Mouse (Mus musculus) stomach, embryonic 14.5 days (tissue): ENCODE measurements around the gene St6galnac3. TPM values are rescaled to one million over a fixed set of nuclear protein-coding genes. Genes with fewer than 3 reads are reported as not detected.
A peak's percentile ranks its signal among the peaks of the same experiment; 100 is the strongest.

Experiments used
- ATAC-seq: fragments of 200-750 bp; cut with Nextera tagmentation; 2 replicates; pipeline ENCODE4 v1.8.0; 2017; ENCODE audit warnings: low read depth, moderate TSS enrichment; ENCODE audit not compliant: insufficient number of reproducible peaks, insufficient read depth, low FRiP score
- H3K27ac ChIP-seq: fragments of 300-500 bp; sonication (generic); 2 replicates; pipeline ENCODE4 v1.5.1; 2014; ENCODE audit warnings: mild to moderate bottlenecking, low read length, moderate library complexity, mixed read lengths
- H3K27me3 ChIP-seq: fragments of 300-500 bp; sonication (generic); 2 replicates; pipeline ENCODE4 v1.6.1; 2014; ENCODE audit warnings: low read length, control low read depth, mixed read lengths; ENCODE audit not compliant: control insufficient read depth, insufficient read depth
- H3K36me3 ChIP-seq: fragments of 300-500 bp; sonication (generic); 2 replicates; pipeline ENCODE4 v1.6.1; 2014; ENCODE audit warnings: mild to moderate bottlenecking, control low read depth, low read length, moderate library complexity, mixed read lengths; ENCODE audit not compliant: control insufficient read depth, insufficient read depth
- H3K4me1 ChIP-seq: fragments of 300-500 bp; sonication (generic); 2 replicates; pipeline ENCODE4 v1.6.1; 2014; ENCODE audit warnings: low read length, control low read depth, mixed read lengths; ENCODE audit not compliant: control insufficient read depth, insufficient read depth
- H3K4me2 ChIP-seq: fragments of 300-500 bp; sonication (generic); replicated peaks from 2 replicates; pipeline ENCODE4 v1.6.1; 2014; ENCODE audit warnings: low read depth, low read length, control low read depth
- H3K4me3 ChIP-seq: fragments of 300-500 bp; sonication (generic); 2 replicates; pipeline ENCODE4 v1.5.1; 2014; ENCODE audit warnings: low read depth, low read length, control low read depth
- H3K9ac ChIP-seq: fragments of 300-500 bp; sonication (generic); replicated peaks from 2 replicates; pipeline ENCODE4 v1.6.1; 2014; ENCODE audit warnings: low read depth, mild to moderate bottlenecking, control low read depth, low read length, moderate library complexity, mixed read lengths
- H3K9me3 ChIP-seq: fragments of 300-500 bp; sonication (generic); 2 replicates; pipeline ENCODE4 v1.6.1; 2016; ENCODE audit warnings: low read depth, low read length, control low read depth; ENCODE audit not compliant: control insufficient read depth
- WGBS: fragments of 180-500 bp; shearing (Covaris S2); extraction: QIAGEN DNeasy Blood & Tissue Kit; methylation state at CpG from one replicate; pipeline ENCODE4 v1.1.7; 2014; 5-methylcytosine and 5-hydroxymethylcytosine counted together
- polyA plus RNA-seq: library from polyadenylated mRNA; unstranded; fragments of >200 nt; fragmentation: Nextera tagmentation; extraction: Ambion mirVana; gene quantifications from 2 replicates; pipeline ENCODE4 v1.2.1, GENCODE M21; 2014

The St6galnac3 gene
- polyA plus RNA-seq, 1 experiment from 2014 or later, result 51.6 TPM

- Histone ChIP-seq H3K9me3 (no peaks in the 10 kb centered on the region), H3K27ac (0 out of 2 replicates have a peak overlapping the region, but pooled peaks have one; percentile 58), H3K9ac (no peak overlapping the region), H3K4me1 (peaks cover 15% of the 10 kb centered on the region; the same call in 1 of the 2 replicates), H3K4me2 (no peak overlapping the region), H3K4me3 (no peak overlapping the region), H3K36me3 (no peaks in the 10 kb centered on the region), H3K27me3 (no peaks in the 10 kb centered on the region)
- WGBS, result 55% methylated on average over 8 of the region's 8 CpGs
- peak; percentile 81; the same call in 1 of the 2 replicates for ATAC-seq
Observed at GRCm38 (mm10) chr3:153739351-153739750, 14.4 kb upstream of the St6galnac3 start.

DNA sequence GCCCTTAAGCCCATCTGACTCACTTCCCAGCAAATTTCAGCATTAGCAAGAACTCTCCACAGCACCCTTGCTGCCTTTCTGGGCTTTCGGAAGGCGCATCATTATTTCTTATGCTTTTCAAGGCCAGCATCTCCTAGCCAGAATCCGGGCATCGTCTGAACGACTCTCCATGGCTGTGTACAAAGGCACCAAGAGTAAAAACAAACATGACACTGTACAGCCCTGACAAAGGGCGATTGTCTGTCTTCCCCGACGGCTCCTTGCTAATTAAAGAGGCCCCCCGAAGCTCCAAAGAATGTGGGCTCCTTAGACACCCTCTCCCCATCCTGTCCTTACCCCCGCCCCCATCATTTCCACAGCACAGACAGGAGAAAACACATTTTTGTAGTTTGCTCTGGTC is 13.4 kb upstream of the St6galnac3 start:
- Histone ChIP-seq H3K36me3 (no peaks in the 10 kb centered on the region), H3K4me3 (no peak overlapping the region), H3K9ac (no peak overlapping the region), H3K27ac (peak overlapping the region; percentile 58), H3K4me2 (no peak overlapping the region), H3K9me3 (no peaks in the 10 kb centered on the region), H3K27me3 (no peaks in the 10 kb centered on the region), H3K4me1 (peaks cover 15% of the 10 kb centered on the region; the same call in 1 of the 2 replicates)
- ATAC-seq, result no peak
- 48% methylated on average over 10 of the region's 10 CpGs for WGBS

DNA sequence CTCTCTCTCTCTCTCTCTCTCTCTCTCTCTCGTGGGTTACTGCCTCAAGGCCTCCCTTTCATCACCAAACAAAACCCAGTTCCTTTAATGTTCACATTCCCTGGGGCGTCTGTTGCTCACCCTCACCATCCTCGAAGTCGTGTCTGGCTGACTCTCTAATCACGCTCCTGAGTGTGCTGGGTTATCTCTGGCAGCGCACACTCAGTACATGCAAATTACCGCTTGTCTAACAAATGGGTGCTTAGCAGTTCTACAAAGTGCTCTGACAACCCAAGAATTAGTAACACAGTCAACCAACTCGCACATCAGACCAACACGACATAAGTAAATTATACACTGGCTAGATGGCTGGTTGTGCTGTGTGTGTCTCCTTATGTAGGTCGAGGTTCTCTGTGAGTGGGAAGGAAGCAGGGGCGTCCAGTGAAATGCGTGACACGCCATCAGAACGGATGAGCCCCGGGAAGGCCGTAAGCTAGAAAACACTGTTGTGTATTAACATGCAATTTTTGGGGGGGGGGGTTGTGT is 11.8 kb upstream of the St6galnac3 start:
- no peaks in the 10 kb centered on the region for H3K36me3 ChIP-seq
- H3K4me2 ChIP-seq, result no peak overlapping the region
- H3K27ac ChIP-seq, result no peak overlapping the region
- peaks cover 23% of the 10 kb centered on the region; the same call in 1 of the 2 replicates for H3K4me1 ChIP-seq
- no peaks in the 10 kb centered on the region for H3K9me3 ChIP-seq
- H3K9ac ChIP-seq, result no peak overlapping the region
- no peak for ATAC-seq
- 82% methylated on average over 16 of the region's 16 CpGs for WGBS
- no peaks in the 10 kb centered on the region for H3K27me3 ChIP-seq
- no peak overlapping the region for H3K4me3 ChIP-seq

GRCm38 (mm10) chr3:153735796-153736549 is 11.0 kb upstream of the St6galnac3 start:
- no peaks in the 10 kb centered on the region for H3K36me3 ChIP-seq

GRCm38 (mm10) chr3:153734741-153735140 is 9.8 kb upstream of the St6galnac3 start:
- H3K36me3 ChIP-seq, result no peaks in the 10 kb centered on the region
- H3K4me3 ChIP-seq, result no peak overlapping the region
- H3K27ac ChIP-seq, result no peak overlapping the region
- H3K4me1 ChIP-seq, result peaks cover 26% of the 10 kb centered on the region; the same call in 1 of the 2 replicates
- no peaks in the 10 kb centered on the region for H3K9me3 ChIP-seq
- no peak overlapping the region for H3K4me2 ChIP-seq
- no peak for ATAC-seq
- 83% methylated on average over 10 of the region's 10 CpGs for WGBS
- H3K9ac ChIP-seq, result no peak overlapping the region
- no peaks in the 10 kb centered on the region for H3K27me3 ChIP-seq

More at GRCm38 (mm10) chr3:153735796-153736549, 11.0 kb upstream of the St6galnac3 start:
- Histone ChIP-seq H3K4me1 (peaks cover 26% of the 10 kb centered on the region; the same call in 1 of the 2 replicates), H3K4me2 (no peak overlapping the region), H3K27ac (no peak overlapping the region), H3K9me3 (no peaks in the 10 kb centered on the region), H3K27me3 (no peaks in the 10 kb centered on the region), H3K4me3 (no peak overlapping the region), H3K9ac (no peak overlapping the region)
- ATAC-seq, result no peak
- WGBS, result 78% methylated on average over 13 of the region's 13 CpGs

- Histone ChIP-seq H3K4me2 (no peak overlapping the region), H3K27ac (no peak overlapping the region), H3K36me3 (no peaks in the 10 kb centered on the region), H3K9me3 (no peaks in the 10 kb centered on the region), H3K4me1 (peaks cover 21% of the 10 kb centered on the region; the same call in 1 of the 2 replicates), H3K27me3 (no peaks in the 10 kb centered on the region), H3K4me3 (no peak overlapping the region), H3K9ac (no peak overlapping the region)
- peak; percentile 59; the same call in 1 of the 2 replicates for ATAC-seq
- whole genome bisulfite sequencing, result 94% methylated on average over 4 of the region's 4 CpGs
Observed at GRCm38 (mm10) chr3:153733364-153734159, 8.6 kb upstream of the St6galnac3 start.

GRCm38 (mm10) chr3:153732749-153733148 is 7.8 kb upstream of the St6galnac3 start:
- no peak; the same call in 1 of the 2 replicates for ATAC-seq
- Histone ChIP-seq H3K36me3 (no peaks in the 10 kb centered on the region), H3K4me1 (peaks cover 13% of the 10 kb centered on the region; the same call in 1 of the 2 replicates), H3K27me3 (no peaks in the 10 kb centered on the region), H3K4me2 (no peak overlapping the region), H3K27ac (peak overlapping the region; percentile 23; the same call in 1 of the 2 replicates), H3K9ac (no peak overlapping the region), H3K9me3 (no peaks in the 10 kb centered on the region), H3K4me3 (no peak overlapping the region)
- WGBS, result 32% methylated on average over 6 of the region's 6 CpGs

DNA sequence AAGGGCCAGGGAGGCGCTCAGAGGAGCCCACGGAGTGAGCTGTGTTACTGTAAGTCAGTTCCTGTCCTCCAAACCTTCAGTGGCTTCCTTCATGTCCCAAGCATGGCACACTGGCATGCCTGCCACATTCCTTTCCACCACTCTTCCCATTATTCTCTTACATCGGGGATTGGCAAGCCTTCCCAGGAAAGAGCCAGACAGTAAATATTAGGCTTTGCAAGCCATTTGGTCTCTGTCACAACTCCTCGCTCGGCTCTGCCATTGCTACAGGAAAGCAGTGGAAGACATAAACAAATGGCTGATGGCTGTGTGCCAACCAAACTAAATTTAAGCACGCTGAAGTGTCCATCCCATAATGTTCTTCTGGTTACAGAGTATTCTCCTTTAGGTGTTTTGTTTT is 7.1 kb upstream of the St6galnac3 start:
- H3K4me1 ChIP-seq, result peaks cover 11% of the 10 kb centered on the region; the same call in 1 of the 2 replicates
- 33% methylated on average over 6 of the region's 6 CpGs for WGBS
- no peaks in the 10 kb centered on the region for H3K27me3 ChIP-seq
- no peak overlapping the region for H3K4me3 ChIP-seq
- ATAC-seq, result peak; percentile 8; the same call in 1 of the 2 replicates
- H3K9me3 ChIP-seq, result no peaks in the 10 kb centered on the region
- peak overlapping the region; percentile 23; the same call in 1 of the 2 replicates for H3K27ac ChIP-seq
- no peak overlapping the region for H3K9ac ChIP-seq
- no peak overlapping the region for H3K4me2 ChIP-seq
- H3K36me3 ChIP-seq, result no peaks in the 10 kb centered on the region
